Mouse (Mus musculus): ENCODE measurements around the gene Cym. TPM values are rescaled to one million over a fixed set of nuclear protein-coding genes. Genes with fewer than 3 reads are reported as not detected.

Gene Cym
- 0.80 TPM for total RNA-seq (2023)

GRCm38 (mm10) chr3:107221608-107222007 lies at the start of gene Cym:
Gene Cym, minus strand, starts transcription at chr3:107221732.

GRCm38 (mm10) chr3:107239607-107240006 lies 18.1 kb upstream of the Cym start, which contains the start of gene Prok1:
Gene Prok1, minus strand, starts transcription at chr3:107239707.

GRCm38 (mm10) chr3:107230527-107230926 lies 9.0 kb upstream of the Cym start, which contains the start of gene A630076J17Rik:
Gene A630076J17Rik, plus strand, starts transcription at chr3:107230614.

GRCm38 (mm10) chr3:107182756-107183155 lies 38.8 kb downstream of the Cym start, which contains the start of gene Kcna10:
Gene Kcna10, plus strand, starts transcription at chr3:107183056.

Other genes with a start within 250 kb of the Cym start
- 50.2 TPM for gene Kcna3, start 185.6 kb downstream of the Cym start, total RNA-seq (2023)
- gene Kcna2, start 120.6 kb downstream of the Cym start, total RNA-seq (2023) = 2.7 TPM
- gene Kcna10, start 38.7 kb downstream of the Cym start, total RNA-seq (2023) = not detected
- not detected for gene A630076J17Rik, start 8.9 kb upstream of the Cym start, total RNA-seq (2023)
- not detected for gene Prok1, start 18.0 kb upstream of the Cym start, total RNA-seq (2023)
- gene Lamtor5, start 57.1 kb upstream of the Cym start, total RNA-seq (2023) = 37.0 TPM
- gene Slc16a4, start 69.5 kb upstream of the Cym start, total RNA-seq (2023) = 0.53 TPM
- 48.5 TPM for gene Rbm15, start 111.9 kb upstream of the Cym start, total RNA-seq (2023)
- not detected for gene Kcnc4, start 237.8 kb upstream of the Cym start, total RNA-seq (2023)